Mouse (Mus musculus) right cerebral cortex, postnatal 14 days (tissue): ENCODE measurements around the gene Ltk.
"Not testable (repeated sequence)": the region's sequence is repeated elsewhere in the genome, so short reads cannot be mapped to it uniquely, and the experiment has no call there.

Experiments
- DNase-seq: peaks from one replicate; pipeline ENCODE4 v3.0.0; 2022

Ltk gene

DNA sequence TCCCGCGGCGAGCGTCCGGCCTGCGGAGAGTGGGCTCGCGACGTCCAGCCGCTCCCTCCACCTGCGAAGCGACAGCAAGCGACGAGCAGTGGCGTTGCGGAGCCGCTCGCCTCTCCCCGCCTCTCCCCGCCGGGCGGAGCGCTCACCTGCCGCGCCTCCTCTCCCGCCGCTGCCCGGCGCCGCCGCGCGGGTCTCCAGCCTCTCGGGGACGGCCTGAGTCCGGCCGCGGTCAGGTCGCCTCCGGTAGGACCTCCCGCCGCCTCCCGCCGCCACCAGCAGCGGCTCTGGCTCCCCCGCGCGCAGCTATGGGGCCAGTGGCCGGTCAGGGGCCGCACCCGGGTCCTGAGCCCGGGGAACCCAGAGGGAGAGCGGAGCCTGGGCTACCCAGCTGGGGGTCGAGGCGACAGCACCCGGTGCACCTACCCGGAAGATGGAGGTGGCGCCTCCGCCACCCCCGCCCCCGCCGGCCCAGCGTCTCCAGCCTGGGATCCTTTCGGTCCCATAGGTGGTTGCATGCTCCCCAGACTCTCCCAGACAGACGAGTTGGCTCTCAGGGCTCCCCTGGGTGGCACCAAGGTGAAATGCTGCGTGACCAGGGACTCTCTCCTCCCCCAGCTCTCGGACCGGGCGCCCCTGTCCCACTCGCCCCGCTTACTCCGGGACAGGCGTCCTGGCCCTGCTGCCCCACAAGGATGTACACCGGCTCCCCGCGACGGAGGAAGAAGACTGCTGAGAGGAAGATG lies 2.0 kb downstream of the Ltk start:
- DNase-seq = no peak

DNA sequence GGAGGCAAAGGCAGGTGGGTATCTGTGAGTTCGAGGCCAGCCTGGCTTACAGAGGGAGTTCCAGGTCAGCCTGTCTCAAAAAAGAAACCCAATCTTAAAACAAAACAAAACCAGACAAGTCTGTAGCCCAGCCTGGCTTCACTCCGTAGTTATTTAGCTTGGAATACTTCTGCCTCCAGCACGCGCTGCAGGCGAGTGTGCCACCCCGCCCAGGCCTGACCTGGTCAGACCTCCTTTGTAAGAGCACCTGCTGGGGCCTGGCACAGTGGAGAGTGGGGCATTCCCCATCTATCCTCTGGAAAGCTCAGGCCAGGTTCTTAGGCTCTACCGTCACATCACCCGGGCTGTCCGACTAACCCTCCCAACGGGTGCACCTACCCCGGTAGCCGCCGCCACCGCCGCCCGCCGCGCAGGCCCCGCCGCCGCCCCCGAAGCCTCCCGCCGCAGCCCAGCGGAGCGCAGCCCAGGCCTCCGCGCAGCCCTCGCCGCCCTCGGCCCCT lies 2.6 kb downstream of the Ltk start:
- DNase-seq = no peak

DNA sequence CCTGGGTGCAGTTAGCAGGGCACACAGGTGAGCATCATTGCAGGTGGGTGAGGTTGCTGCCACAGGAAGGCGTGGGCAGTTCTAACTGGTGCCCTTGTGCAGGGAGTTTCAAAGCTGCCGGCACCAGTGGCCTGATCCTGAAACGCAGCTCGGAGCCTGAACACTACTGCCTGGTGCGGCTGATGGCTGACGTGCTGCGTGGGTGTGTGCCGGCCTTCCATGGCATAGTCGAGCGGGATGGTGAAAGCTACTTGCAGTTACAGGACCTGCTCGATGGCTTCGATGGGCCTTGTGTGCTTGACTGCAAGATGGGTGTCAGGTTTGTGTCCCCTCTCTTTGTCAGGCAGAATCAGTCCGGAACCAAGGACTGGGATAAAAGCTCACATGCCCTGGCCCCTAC lies 11.0 kb downstream of the Ltk start:
- DNase-seq = no peak

DNA sequence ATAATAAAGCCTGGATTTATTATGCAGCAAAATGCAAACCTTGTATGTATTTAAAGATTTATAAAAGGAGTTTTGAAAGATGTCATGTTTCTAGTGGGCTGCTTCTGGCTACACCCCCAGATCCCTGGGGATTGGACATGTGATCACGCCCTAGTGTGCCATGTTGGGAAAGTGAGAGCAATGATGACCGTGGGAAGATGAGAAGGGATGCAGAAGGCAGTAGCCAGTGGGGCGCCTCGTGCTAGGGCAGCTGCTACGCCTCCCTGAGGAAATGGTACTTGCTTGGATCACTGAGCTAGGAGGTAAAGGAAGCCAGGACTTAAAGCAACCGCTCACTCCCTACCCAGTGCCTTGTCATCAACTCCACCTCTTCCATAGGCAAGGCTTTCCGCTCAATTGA lies 12.7 kb downstream of the Ltk start:
- no peak for DNase-seq

DNA sequence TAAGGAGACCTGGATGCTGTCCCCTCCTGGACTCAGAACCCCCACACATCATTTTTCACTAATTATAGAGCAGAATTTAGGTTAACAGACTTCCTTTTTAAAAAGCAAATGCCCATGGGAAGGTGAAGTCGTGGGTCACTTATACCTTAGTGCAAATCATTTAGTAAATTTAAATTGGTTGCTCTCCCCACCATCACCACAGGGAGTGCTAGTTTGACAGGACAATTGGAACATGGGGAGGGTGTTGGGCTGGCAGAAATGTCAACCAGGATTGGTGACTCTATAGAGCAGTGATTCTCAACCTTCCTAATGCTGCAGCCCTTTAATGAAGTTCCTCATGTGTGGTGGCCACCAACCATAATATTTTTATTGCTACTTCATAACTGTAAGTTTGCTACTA lies 14.9 kb downstream of the Ltk start:
- DNase-seq = no peak

DNA sequence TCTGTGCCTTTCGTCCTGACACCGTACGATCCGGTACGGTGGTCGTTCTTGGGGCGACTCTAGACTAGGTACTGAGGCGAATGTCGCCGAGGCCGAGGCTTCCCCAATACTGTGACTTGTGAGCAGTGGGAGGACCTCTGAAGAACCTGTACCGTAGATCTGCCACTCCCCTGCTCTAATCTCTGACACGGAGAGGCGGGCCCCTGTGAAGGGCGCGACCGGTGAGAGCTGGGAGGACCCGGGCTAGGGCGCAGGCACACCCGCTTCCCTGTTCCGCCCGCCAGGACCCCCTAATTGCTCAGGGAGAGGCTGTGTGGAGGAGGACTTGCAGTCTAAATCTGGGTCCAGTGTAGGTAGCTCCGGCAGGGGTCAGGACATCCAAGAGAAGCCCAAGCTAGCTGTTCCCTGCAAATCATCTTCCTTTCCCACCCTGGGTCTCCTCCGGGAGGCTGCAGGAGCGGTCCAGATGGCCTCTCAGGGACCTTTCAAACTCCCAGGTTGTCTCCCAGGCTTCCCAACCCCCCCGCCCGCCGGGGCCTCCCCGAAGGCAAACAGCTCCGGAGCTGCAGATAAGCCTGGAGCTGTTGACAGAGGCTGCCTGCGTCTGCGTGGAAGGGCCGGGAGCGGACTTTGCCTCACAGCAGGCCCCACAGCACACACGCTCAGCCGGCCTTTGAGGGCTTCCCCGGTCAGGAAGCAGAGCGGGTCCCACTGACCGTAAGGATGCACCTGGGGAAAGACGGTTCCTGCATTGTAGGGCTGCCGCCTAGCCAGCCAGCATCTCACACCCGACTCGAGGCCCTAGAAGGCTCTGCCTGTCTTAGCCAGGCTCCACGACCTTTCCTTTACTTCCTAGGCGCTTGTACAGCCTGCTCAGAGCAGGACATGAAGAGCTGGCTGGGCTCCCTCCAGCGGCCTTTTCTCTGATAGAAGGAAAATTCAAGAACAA lies 15.8 kb downstream of the Ltk start:
- no peak for DNase-seq

GRCm38 (mm10) chr2:119743808-119744162 lies 16.4 kb downstream of the Ltk start:
- no peak for DNase-seq

- DNase-seq = peak; percentile 81
These were observed 16.9 kb downstream of the Ltk start for GRCm38 (mm10) chr2:119743176-119743807.

- DNase-seq = peak; percentile 61
These were observed 17.6 kb downstream of the Ltk start for GRCm38 (mm10) chr2:119742461-119743175.

- DNase-seq = peak; percentile 59
These were observed 18.4 kb downstream of the Ltk start, which contains the start of gene Itpka for GRCm38 (mm10) chr2:119741581-119742411. Gene Itpka, plus strand, starts transcription at chr2:119742337.

- DNase-seq = no peak
These were observed 19.7 kb downstream of the Ltk start for GRCm38 (mm10) chr2:119740567-119740966.

- DNase-seq = no peak
These were observed 23.1 kb downstream of the Ltk start for GRCm38 (mm10) chr2:119737124-119737523.

DNA sequence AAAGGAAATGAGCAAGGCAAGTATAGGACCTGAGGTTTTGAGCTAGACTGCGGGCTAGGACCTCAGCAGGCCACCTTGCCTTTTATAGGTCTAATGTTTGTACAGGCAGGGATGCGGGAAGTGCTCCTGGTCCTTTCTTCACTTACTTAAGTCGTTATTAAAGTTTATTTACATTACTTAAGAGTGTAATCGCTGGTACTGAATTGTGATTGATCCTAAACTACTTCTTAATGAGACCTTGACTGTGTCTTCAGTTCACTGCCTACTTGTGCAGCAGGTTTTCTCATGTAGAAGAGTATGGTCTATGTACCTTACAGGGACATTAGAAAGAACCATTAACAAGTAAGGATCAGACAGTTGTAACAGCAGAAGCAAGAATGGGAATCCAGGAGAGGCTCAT lies 29.5 kb downstream of the Ltk start:
- DNase-seq = no peak

DNA sequence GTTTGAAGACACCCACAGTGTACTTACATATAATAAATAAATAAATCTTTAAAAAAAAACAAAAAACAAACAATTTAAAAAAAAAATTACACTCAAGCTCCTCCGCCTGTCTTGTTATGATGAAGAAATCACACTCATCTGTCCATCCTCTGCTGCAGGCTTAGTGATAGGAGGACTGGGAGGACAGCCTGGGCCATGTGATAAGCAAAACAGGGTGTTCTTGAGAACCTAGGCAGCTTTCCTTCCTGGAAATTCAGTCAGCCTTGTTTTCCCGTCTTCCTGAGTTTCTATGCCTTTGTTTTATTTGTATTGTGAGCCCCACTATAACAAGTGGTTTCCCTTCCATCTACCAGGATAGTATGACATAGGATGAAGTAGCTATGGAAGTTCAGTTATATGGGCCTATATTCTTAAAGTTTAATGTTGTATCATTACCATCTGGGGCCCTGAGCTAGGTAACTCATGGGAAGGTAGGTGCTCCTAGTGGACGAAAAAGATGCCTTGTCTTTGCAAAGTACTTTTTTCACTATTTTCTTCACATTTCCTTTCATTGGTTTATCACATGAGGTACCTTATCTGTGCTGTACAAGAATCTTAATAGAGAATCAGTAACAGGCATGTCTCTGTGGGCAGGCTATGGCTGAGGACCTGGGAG lies 32.3 kb downstream of the Ltk start:
- no peak for DNase-seq

GRCm38 (mm10) chr2:119721070-119721469 lies 39.2 kb downstream of the Ltk start:
- no peak for DNase-seq

- DNase-seq = not testable (repeated sequence)
These were observed 44.4 kb downstream of the Ltk start for GRCm38 (mm10) chr2:119715868-119716267.

- no peak for DNase-seq
These were observed 50.2 kb downstream of the Ltk start for GRCm38 (mm10) chr2:119710011-119710410.

DNA sequence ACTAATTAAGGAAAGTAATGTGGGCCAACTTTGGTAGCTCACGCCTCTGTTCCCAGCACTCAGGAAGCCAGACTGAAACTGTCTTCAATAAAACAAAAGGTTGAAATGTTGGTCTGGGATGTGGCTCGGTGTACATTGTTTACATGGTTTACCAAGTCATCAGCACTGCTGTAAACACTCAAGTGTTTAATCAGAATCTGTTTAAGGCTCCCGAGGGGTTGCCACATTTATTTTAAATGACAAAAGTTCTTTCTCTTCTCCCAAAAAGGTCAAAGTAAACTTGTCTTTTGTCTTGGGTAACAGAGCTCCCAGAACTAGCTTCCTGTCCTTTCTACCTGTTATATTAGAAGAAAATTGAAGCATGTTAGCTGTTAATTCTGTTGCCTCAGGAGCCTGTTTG lies 52.6 kb downstream of the Ltk start:
- DNase-seq = no peak

DNA sequence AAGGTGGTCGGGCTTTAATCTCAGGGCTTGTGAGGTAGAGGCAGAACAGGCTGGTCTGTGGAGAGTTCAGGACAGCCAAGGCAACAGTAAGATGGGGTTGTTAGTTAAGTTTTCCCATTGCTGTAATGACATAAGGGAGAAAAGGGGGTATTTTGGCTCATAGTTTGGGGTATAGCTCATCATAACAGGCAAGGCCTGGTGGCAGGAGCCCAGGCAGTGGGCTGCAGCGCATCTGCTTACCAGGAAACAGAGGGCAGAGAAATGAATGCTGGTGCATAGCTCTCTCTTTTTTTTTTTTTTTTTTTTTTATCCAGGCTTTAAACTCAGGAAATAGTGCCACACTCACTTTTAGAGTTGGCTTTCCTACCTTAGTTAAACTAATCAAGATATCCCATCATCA lies 57.1 kb downstream of the Ltk start:
- DNase-seq = no peak
